Mouse (Mus musculus) hindbrain, postnatal 0 days (tissue): ENCODE results near the gene Polr2b. TPM values are rescaled to one million over a fixed set of nuclear protein-coding genes. Genes with fewer than 3 reads are reported as not detected.
A peak's percentile ranks its signal among the peaks of the same experiment; 100 is the strongest.

ENCODE experiments used
- ATAC-seq: fragments of 200-750 bp; cut with Nextera tagmentation; 2 replicates; pipeline ENCODE4 v1.8.0; 2017; ENCODE audit warnings: mild to moderate bottlenecking, moderate TSS enrichment, moderate library complexity
- DNase-seq: peaks from one replicate; pipeline ENCODE4 v3.0.0-alpha.2; 2015; ENCODE audit warnings: low spot score
- H3K27ac ChIP-seq: fragments of 300-500 bp; sonication (generic); 2 replicates; pipeline ENCODE4 v1.5.1; 2014; ENCODE audit warnings: mild to moderate bottlenecking
- H3K27me3 ChIP-seq: fragments of 300-500 bp; sonication (generic); 2 replicates; pipeline ENCODE4 v1.6.1; 2014; ENCODE audit warnings: low read length, mixed read lengths; ENCODE audit not compliant: insufficient read depth
- H3K36me3 ChIP-seq: fragments of 300-500 bp; sonication (generic); 2 replicates; pipeline ENCODE4 v1.6.1; 2014; ENCODE audit warnings: low read length, mixed read lengths; ENCODE audit not compliant: insufficient read depth
- H3K4me1 ChIP-seq: fragments of 300-500 bp; sonication (generic); 2 replicates; pipeline ENCODE4 v1.6.1; 2014; ENCODE audit warnings: antibody characterized with exemption, low read length, mixed read lengths; ENCODE audit not compliant: insufficient read depth
- H3K4me2 ChIP-seq: fragments of 300-500 bp; sonication (generic); 2 replicates; pipeline ENCODE4 v1.6.1; 2014; ENCODE audit warnings: low read depth, mild to moderate bottlenecking, low read length, moderate library complexity, mixed read lengths
- H3K4me3 ChIP-seq: fragments of 300-500 bp; sonication (generic); 2 replicates; pipeline ENCODE4 v1.5.1; 2014; ENCODE audit warnings: low read length
- H3K9ac ChIP-seq: fragments of 300-500 bp; sonication (generic); replicated peaks from 2 replicates; pipeline ENCODE4 v1.6.1; 2014; ENCODE audit warnings: mild to moderate bottlenecking, low read length, moderate library complexity, mixed read lengths
- H3K9me3 ChIP-seq: fragments of 300-500 bp; sonication (generic); 2 replicates; pipeline ENCODE4 v1.6.1; 2016; ENCODE audit warnings: low read length, mixed read lengths
- CTCF ChIP-seq: IDR thresholded peaks from 2 replicates; pipeline ENCODE4 v1.5.1; 2016; ENCODE audit warnings: antibody characterized with exemption, control low read depth, low read depth
- WGBS: fragments of 180-500 bp; shearing (Covaris S2); extraction: QIAGEN DNeasy Blood & Tissue Kit; methylation state at CpG from one replicate; pipeline ENCODE4 v1.1.7; 2014; 5-methylcytosine and 5-hydroxymethylcytosine counted together
- polyA plus RNA-seq: library from polyadenylated mRNA; unstranded; fragments of >200 nt; fragmentation: Nextera tagmentation; extraction: Ambion mirVana; gene quantifications from 2 replicates; pipeline ENCODE4 v1.2.1, GENCODE M21; 2015
- total RNA-seq: library from RNA; depleted of rRNA; stranded (reverse); fragments of >200 nt; gene quantifications from 2 replicates; pipeline ENCODE4 v1.2.3, GENCODE M21; 2014

Polr2b gene
- total and polyA plus RNA-seq, 2 experiments from 2014 or later, result 46.4 to 50.9 TPM

DNA sequence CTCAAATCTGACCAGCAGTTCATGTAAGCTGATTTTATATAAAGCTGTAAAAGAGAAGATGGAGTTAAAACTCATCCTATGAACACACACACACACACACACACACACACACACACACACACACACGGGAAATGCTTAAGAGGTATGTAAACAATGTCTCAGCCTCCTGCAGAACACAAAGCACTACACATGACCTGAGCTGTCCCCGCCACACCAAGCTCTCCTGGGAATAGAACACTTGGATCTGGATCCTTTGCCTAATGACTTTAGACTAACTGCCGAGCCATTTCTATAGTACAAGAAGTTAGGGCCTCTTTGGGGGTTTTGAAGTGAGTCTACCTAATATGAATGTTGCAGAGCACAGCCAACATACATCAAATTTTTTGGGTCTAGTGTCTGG, 52.2 kb downstream of the Polr2b start:
- H3K27ac ChIP-seq, result no peak overlapping the region
- no peak overlapping the region for H3K9ac ChIP-seq
- no peak for DNase-seq
- no peaks in the 10 kb centered on the region for H3K9me3 ChIP-seq
- no peaks in the 10 kb centered on the region for H3K36me3 ChIP-seq
- no peaks in the 10 kb centered on the region for H3K4me1 ChIP-seq
- H3K27me3 ChIP-seq, result no peaks in the 10 kb centered on the region
- H3K4me2 ChIP-seq, result no peak overlapping the region
- no peak overlapping the region for H3K4me3 ChIP-seq
- no peak for ATAC-seq
- WGBS, result 58% methylated on average over 3 of the region's 3 CpGs
- TF ChIP-seq CTCF, result no peak

- H3K4me1 ChIP-seq, result no peaks in the 10 kb centered on the region
- H3K9me3 ChIP-seq, result no peaks in the 10 kb centered on the region
- TF ChIP-seq CTCF, result no peak
- no peak overlapping the region for H3K27ac ChIP-seq
- 77% methylated on average over 6 of the region's 6 CpGs for WGBS
- no peaks in the 10 kb centered on the region for H3K27me3 ChIP-seq
- no peak overlapping the region for H3K4me3 ChIP-seq
- DNase-seq, result no peak
- H3K4me2 ChIP-seq, result no peak overlapping the region
- H3K36me3 ChIP-seq, result no peaks in the 10 kb centered on the region
- no peak for ATAC-seq
- H3K9ac ChIP-seq, result no peak overlapping the region
Measured at GRCm38 (mm10) chr5:77363650-77364049, 53.7 kb downstream of the Polr2b start.

- no peaks in the 10 kb centered on the region for H3K4me1 ChIP-seq
- no peaks in the 10 kb centered on the region for H3K27me3 ChIP-seq
- H3K9ac ChIP-seq, result no peak overlapping the region
- no peak overlapping the region for H3K4me3 ChIP-seq
- no peaks in the 10 kb centered on the region for H3K9me3 ChIP-seq
- no peaks in the 10 kb centered on the region for H3K36me3 ChIP-seq
- ATAC-seq (no peak), DNase-seq (no peak)
- TF ChIP-seq CTCF, result no peak
- 93% methylated on average over 3 of the region's 3 CpGs for WGBS
- H3K4me2 ChIP-seq, result no peak overlapping the region
- no peak overlapping the region for H3K27ac ChIP-seq
Measured at GRCm38 (mm10) chr5:77364443-77365038, 54.6 kb downstream of the Polr2b start.

- no peak overlapping the region for H3K4me2 ChIP-seq
- no peak overlapping the region for H3K4me3 ChIP-seq
- no peak for TF ChIP-seq CTCF
- DNase-seq, result no peak
- 61% methylated on average over 8 of the region's 8 CpGs for WGBS
- no peak for ATAC-seq
- H3K4me1 ChIP-seq, result no peaks in the 10 kb centered on the region
- H3K9me3 ChIP-seq, result no peaks in the 10 kb centered on the region
- H3K27ac ChIP-seq, result no peak overlapping the region
- no peaks in the 10 kb centered on the region for H3K27me3 ChIP-seq
- H3K9ac ChIP-seq, result no peak overlapping the region
- H3K36me3 ChIP-seq, result no peaks in the 10 kb centered on the region
Measured at GRCm38 (mm10) chr5:77366313-77366712, 56.4 kb downstream of the Polr2b start.

DNA sequence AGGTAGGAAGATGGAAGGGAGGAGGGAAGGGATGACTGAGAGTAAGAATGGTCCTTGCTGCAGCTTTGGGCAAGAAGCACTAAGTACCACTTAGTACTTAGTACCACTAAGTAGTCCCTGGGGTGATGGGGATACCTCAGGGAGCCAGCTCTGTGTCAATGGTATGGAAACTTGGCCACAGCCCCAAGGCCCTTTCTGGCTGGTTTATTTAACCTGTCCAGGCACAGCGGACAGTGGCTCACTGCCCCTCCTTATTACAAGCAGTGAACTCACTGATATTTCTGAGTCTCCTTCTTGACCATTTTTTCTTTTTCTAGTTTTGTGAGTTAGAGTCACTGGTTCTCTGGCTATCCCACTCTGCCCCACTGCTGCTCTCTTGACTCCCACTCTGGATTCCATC, 57.2 kb downstream of the Polr2b start:
- Histone ChIP-seq H3K4me2 (no peak overlapping the region), H3K4me1 (no peaks in the 10 kb centered on the region), H3K36me3 (no peaks in the 10 kb centered on the region), H3K4me3 (no peak overlapping the region), H3K9me3 (no peaks in the 10 kb centered on the region), H3K27ac (no peak overlapping the region), H3K27me3 (no peaks in the 10 kb centered on the region), H3K9ac (no peak overlapping the region)
- ATAC-seq, result no peak
- 88% methylated on average over 1 of the region's 1 CpGs for whole genome bisulfite sequencing
- no peak for TF ChIP-seq CTCF
- no peak for DNase-seq

GRCm38 (mm10) chr5:77367682-77368081, 57.7 kb downstream of the Polr2b start:
- ATAC-seq (peak; percentile 21; the same call in 1 of the 2 replicates), DNase-seq (no peak)
- Histone ChIP-seq H3K27me3 (no peaks in the 10 kb centered on the region), H3K9me3 (no peaks in the 10 kb centered on the region), H3K9ac (no peak overlapping the region), H3K4me1 (no peaks in the 10 kb centered on the region), H3K27ac (0 out of 2 replicates have a peak overlapping the region, but pooled peaks have one; percentile 11), H3K36me3 (no peaks in the 10 kb centered on the region), H3K4me3 (no peak overlapping the region), H3K4me2 (no peak overlapping the region)
- WGBS, result 47% methylated on average over 12 of the region's 12 CpGs
- no peak for TF ChIP-seq CTCF

DNA sequence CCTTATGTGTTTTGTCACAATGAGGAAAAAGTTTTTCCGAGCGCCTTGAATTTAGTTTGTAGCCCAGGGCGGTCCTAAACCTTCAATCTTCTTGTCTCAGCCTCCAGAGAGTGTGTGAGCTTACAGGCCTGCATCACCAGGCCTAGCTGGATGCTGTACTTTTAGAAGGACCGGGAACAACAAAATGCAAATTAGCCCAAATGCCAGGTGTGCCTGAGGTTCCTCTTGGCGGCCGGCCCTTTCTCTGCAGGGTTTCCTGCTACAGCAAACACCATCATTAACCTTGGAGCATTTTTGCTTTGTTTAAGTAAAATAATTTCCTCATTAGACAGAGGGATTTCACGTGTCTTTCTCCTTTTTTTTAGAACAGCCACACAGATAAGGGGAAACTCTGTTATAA, 58.2 kb downstream of the Polr2b start:
- Histone ChIP-seq H3K27ac (no peak overlapping the region), H3K9ac (no peak overlapping the region), H3K4me2 (no peak overlapping the region), H3K4me3 (no peak overlapping the region), H3K36me3 (no peaks in the 10 kb centered on the region), H3K4me1 (no peaks in the 10 kb centered on the region), H3K9me3 (no peaks in the 10 kb centered on the region), H3K27me3 (no peaks in the 10 kb centered on the region)
- ATAC-seq (no peak), DNase-seq (no peak)
- TF ChIP-seq CTCF, result no peak
- 40% methylated on average over 7 of the region's 7 CpGs for WGBS
